Mouse (Mus musculus) forebrain, embryonic 11.5 days (tissue): ENCODE results near the gene Glcci1. TPM values are rescaled to one million over a fixed set of nuclear protein-coding genes. Genes with fewer than 3 reads are reported as not detected.

ENCODE experiments used
- ATAC-seq: fragments of 200-750 bp; cut with Nextera tagmentation; replicated peaks from 2 replicates; pipeline ENCODE4 v1.8.0; 2017; ENCODE audit warnings: moderate TSS enrichment; ENCODE audit not compliant: low FRiP score
- DNase-seq: peaks from one replicate; pipeline ENCODE4 v3.0.0-alpha.2; 2017; ENCODE audit warnings: low spot score
- H3K27ac ChIP-seq: fragments of 300-500 bp; sonication (generic); 2 replicates; pipeline ENCODE4 v1.5.1; 2014; ENCODE audit warnings: low read depth, low read length
- H3K27me3 ChIP-seq: fragments of 300-500 bp; sonication (generic); 2 replicates; pipeline ENCODE4 v1.6.1; 2014; ENCODE audit warnings: mild to moderate bottlenecking, low read length, mixed read lengths; ENCODE audit not compliant: control insufficient read depth, insufficient read depth
- H3K36me3 ChIP-seq: fragments of 300-500 bp; sonication (generic); 2 replicates; pipeline ENCODE4 v1.6.1; 2014; ENCODE audit warnings: mild to moderate bottlenecking, low read length, moderate library complexity, mixed read lengths; ENCODE audit not compliant: control insufficient read depth, insufficient read depth
- H3K4me1 ChIP-seq: fragments of 300-500 bp; sonication (generic); replicated peaks from 2 replicates; pipeline ENCODE4 v1.6.1; 2014; ENCODE audit warnings: low read length, mixed read lengths; ENCODE audit not compliant: control insufficient read depth, insufficient read depth
- H3K4me2 ChIP-seq: fragments of 300-500 bp; sonication (generic); 2 replicates; pipeline ENCODE4 v1.6.1; 2014; ENCODE audit warnings: low read depth, mild to moderate bottlenecking, low read length, moderate library complexity, mixed read lengths; ENCODE audit not compliant: severe bottlenecking
- H3K4me3 ChIP-seq: fragments of 300-500 bp; sonication (generic); 2 replicates; pipeline ENCODE4 v1.5.1; 2014; ENCODE audit warnings: low read depth, low read length
- H3K9ac ChIP-seq: fragments of 300-500 bp; sonication (generic); 2 replicates; pipeline ENCODE4 v1.6.1; 2014; ENCODE audit warnings: low read length
- H3K9me3 ChIP-seq: fragments of 300-500 bp; sonication (generic); 2 replicates; pipeline ENCODE4 v1.6.1; 2016; ENCODE audit warnings: low read length, mixed read lengths; ENCODE audit not compliant: control insufficient read depth
- WGBS: fragments of 180-500 bp; shearing (Covaris S2); extraction: QIAGEN DNeasy Blood & Tissue Kit; methylation state at CpG from one replicate; pipeline ENCODE4 v1.1.7; 2014; 5-methylcytosine and 5-hydroxymethylcytosine counted together
- polyA plus RNA-seq: library from polyadenylated mRNA; unstranded; fragments of >200 nt; fragmentation: Nextera tagmentation; extraction: Ambion mirVana; gene quantifications from 2 replicates; pipeline ENCODE4 v1.2.1, GENCODE M21; 2014

Glcci1 gene
- polyA plus RNA-seq, 1 experiment from 2014 or later = 16.8 TPM

DNA sequence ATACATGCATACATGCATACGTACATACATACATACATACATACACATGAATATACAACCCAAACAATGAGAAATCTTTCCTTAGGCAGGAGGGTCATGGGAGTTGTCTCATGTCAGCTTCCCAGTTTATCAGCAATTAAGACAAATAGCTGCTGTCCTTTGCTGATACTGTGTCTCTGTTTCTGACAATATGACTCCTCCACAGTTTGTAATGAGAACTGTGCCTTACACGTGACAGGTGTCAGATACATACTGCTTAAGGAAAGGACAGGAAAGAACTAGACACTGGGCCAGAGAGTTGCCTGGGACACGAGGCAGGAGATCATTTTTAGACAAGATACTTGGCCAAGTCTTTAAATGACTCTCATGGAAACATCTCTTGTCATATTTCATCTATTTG is 35.1 kb upstream of the Glcci1 start:
- H3K27me3 ChIP-seq = no peaks in the 10 kb centered on the region
- WGBS = 78% methylated on average over 3 of the region's 3 CpGs

DNA sequence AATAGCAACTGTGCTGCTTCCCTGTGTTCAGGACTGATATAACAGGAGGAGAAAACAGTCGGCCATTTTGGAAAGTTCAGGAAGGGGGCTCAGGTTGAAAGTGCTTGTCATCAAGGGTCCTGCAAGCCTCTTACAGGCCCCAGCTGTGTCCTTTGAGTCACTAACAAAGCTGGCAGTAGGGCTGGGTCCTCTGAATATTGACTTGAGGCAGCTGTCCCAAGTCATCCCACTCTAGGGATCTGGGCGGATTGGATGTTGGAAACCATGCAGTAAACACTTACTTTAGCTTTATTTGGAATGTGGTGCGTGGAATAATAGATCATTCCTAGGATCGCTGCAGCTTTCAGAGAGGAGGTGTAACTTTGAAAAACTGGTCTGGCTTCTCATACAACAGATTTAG is 34.6 kb upstream of the Glcci1 start:
- H3K9me3 ChIP-seq = no peaks in the 10 kb centered on the region
- no peaks in the 10 kb centered on the region for H3K36me3 ChIP-seq
- no peak overlapping the region for H3K4me2 ChIP-seq
- ATAC-seq (no peak), DNase-seq (no peak)
- H3K27ac ChIP-seq = no peak overlapping the region
- H3K4me3 ChIP-seq = no peak overlapping the region
- H3K4me1 ChIP-seq = no peaks in the 10 kb centered on the region
- no peak overlapping the region for H3K9ac ChIP-seq
- no peaks in the 10 kb centered on the region for H3K27me3 ChIP-seq
- 93% methylated on average over 4 of the region's 4 CpGs for WGBS

More for the DNA sequence above, 35.1 kb upstream of the Glcci1 start:
- H3K4me3 ChIP-seq = no peak overlapping the region
- no peaks in the 10 kb centered on the region for H3K9me3 ChIP-seq
- H3K4me2 ChIP-seq = no peak overlapping the region
- DNase-seq (no peak), ATAC-seq (no peak)
- no peaks in the 10 kb centered on the region for H3K4me1 ChIP-seq
- H3K27ac ChIP-seq = no peak overlapping the region
- no peaks in the 10 kb centered on the region for H3K36me3 ChIP-seq
- no peak overlapping the region for H3K9ac ChIP-seq

DNA sequence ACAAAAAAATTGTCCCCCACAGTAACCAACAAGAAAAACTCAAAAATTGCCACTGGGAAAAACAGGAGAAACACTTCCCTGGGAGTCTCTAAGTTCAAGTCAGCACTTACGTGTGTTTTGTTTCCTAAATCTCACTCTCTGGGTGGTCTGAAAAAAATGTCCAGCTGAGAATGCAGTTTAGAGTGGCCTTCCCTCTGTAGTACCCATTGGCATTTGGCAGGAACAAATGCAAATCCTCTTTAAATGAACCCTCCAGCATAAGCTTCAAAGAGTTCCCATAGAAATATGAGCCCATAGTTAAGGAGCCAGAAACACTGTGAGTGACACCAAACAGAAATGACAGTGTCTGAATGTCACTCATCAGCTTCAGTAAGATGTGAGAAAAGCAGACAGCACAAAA is 30.2 kb upstream of the Glcci1 start:
- Histone ChIP-seq H3K4me3 (no peak overlapping the region), H3K36me3 (no peaks in the 10 kb centered on the region), H3K9ac (no peak overlapping the region), H3K27ac (no peak overlapping the region), H3K27me3 (no peaks in the 10 kb centered on the region), H3K4me2 (no peak overlapping the region), H3K9me3 (no peaks in the 10 kb centered on the region), H3K4me1 (no peaks in the 10 kb centered on the region)
- DNase-seq (no peak), ATAC-seq (0 out of 2 replicates have a peak, but pooled peaks have one; percentile 42)
- 13% methylated on average over 1 of the region's 1 CpGs for WGBS

DNA sequence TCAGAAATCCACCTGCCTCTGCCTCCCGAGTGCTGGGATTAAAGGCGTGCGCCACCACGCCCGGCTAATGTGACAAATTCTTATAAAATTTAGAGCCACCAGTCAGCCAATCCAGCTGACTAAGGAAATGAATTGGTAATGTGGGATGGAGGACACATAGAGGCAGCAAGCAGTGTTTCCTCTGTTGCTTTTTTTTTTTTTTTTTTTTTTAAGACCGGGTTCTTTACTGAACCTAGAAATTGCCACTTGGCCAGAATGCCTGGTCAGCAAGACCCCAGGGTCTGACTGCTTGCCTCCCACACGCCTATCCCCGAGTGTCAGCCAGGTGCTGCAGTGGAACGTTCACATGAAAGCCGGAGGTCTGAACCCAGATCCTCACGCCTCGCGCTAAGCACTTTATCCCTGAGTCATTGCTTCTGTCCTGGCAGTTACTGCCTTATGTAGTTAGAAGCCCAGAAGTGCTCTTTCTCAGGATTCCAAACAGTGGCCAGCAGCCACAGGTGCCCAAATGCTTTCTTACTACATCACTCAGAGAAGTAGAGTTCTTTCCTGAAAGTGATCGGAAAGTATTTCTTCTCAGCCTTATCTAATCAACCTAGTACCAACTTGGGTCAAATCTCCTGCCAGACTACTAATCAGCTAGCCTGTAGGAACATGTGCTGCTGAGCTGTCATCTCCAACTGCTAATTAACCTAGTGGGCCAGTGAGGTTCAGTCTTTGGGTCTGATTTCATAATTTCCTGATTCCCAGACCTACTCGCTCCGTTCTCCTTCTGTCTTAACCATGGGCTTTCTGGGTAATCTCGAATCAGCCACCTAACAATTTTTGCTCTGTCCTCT is 24.7 kb upstream of the Glcci1 start:
- Histone ChIP-seq H3K27ac (no peak overlapping the region), H3K4me2 (no peak overlapping the region), H3K4me3 (no peak overlapping the region), H3K9ac (no peak overlapping the region), H3K36me3 (no peaks in the 10 kb centered on the region), H3K4me1 (0 out of 2 replicates have a peak, but pooled peaks cover 2% of the 10 kb centered on the region), H3K27me3 (no peaks in the 10 kb centered on the region), H3K9me3 (no peaks in the 10 kb centered on the region)
- WGBS = 93% methylated on average over 17 of the region's 17 CpGs
- no peak for ATAC-seq
- DNase-seq = no peak

DNA sequence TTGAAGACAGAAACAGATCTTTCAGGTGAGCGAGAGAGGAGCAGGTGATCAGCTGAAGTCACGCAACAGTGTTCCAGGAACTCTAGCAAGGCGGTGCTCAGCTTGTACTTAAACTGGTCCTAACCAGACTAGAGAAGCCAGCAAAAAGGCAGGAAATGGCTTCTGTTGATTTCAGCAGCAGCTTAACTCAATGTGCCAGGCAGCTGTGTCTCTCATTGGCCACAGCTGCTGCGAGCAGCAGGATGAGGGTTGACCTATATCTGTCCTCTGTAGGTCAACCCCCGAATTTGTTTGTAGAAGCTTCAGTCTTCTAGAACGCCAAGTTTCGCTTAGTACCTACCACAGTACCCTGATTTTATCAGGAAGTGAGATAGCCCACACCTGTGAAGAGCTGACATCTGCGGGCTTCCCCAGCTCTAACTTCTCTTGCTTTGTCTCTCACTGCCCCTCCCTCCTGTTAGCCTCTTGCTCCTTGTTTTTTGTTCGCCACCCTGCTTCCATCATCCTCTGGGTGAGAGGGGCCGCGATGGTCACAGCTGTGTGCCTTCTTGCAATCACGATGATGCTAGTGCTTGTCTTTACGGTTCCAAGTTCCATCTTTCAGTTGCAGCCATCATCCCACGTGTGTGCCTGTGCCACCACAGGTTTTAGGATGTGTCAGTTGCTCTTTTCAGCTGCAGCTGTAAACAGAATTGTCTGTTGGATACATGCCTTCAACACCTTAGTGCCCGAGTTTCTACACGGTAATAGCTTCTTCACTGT is 23.8 kb upstream of the Glcci1 start:
- no peak for DNase-seq
- Histone ChIP-seq H3K9ac (no peak overlapping the region), H3K4me3 (no peak overlapping the region), H3K4me2 (no peak overlapping the region), H3K27me3 (no peaks in the 10 kb centered on the region), H3K36me3 (no peaks in the 10 kb centered on the region), H3K4me1 (0 out of 2 replicates have a peak, but pooled peaks cover 2% of the 10 kb centered on the region), H3K9me3 (no peaks in the 10 kb centered on the region), H3K27ac (no peak overlapping the region)
- no peak for ATAC-seq
- 92% methylated on average over 16 of the region's 16 CpGs for WGBS

DNA sequence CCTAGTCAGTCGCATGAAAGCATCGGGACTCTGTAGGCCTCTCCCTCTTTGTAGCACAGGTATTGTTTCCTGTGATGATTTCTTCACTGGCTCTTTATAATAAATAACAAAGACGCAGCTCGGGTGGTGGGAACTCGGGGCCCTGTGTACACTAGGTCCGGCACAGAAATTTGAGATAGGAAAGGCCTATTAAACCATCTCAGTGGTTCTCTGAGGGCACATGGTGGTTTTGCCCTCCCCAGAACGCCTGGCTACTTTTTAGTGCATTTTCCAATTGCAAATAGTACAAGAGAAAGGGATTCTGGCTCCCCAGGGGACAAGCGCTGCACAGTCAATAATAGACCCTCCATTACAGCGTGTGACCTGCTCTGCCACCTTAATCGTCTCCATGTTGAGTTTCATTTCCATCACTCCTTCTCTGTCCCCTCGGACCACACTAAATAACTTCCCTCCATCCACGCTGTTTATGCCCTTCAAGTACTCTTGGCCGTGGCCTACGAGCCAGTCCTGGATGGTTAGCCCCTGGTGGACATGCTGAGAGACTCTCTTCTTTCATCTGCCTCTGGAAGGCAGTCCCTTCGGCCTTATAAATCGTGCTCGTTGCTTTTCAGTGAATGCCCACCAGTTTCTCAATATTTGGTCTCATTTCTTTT is 22.9 kb upstream of the Glcci1 start:
- Histone ChIP-seq H3K27ac (no peak overlapping the region), H3K4me1 (0 out of 2 replicates have a peak, but pooled peaks cover 2% of the 10 kb centered on the region), H3K36me3 (no peaks in the 10 kb centered on the region), H3K9ac (no peak overlapping the region), H3K4me3 (no peak overlapping the region), H3K4me2 (no peak overlapping the region), H3K27me3 (no peaks in the 10 kb centered on the region), H3K9me3 (no peaks in the 10 kb centered on the region)
- WGBS = 72% methylated on average over 17 of the region's 17 CpGs
- DNase-seq (no peak), ATAC-seq (no peak)

DNA sequence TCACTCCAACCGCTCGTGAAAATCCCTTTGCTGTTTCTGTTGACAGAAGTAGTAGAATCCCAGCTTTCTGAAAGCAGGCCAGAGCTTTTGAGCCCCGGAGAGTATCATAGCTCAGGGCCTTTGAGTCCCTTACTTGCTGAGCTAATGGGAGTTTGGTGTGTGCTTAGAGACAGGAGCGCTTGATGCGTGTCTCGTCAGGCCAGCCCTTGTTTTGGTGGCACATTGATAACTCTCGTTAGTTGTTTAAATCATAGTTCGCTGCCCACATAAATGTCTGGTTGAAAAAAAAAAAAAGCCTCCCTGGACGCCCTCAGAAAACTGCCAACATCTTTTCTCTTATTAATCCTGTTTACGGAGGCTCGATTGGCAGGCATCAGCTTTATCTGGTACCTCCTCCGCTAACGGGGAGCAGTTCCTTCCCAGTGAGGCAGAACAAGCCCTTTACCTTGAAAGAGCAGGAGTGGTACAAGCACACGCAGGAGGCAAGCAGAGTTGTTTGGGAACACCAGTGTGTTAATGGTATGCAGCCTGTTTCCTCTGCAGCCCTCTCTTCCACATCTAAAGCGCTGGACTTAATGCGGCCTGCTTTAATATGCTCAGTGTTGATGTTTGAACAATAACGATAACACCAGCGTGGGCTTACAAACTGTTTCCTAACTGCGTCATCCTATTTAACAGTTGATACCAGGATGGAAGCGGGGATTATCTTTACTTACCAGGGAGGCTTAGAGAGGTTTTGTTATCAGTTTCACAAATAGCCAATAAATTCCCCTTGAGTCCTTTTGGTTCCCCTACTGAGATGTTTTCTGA is 22.2 kb upstream of the Glcci1 start:
- Histone ChIP-seq H3K9ac (no peak overlapping the region; the same call in 1 of the 2 replicates), H3K27ac (no peak overlapping the region), H3K4me2 (no peak overlapping the region)

DNA sequence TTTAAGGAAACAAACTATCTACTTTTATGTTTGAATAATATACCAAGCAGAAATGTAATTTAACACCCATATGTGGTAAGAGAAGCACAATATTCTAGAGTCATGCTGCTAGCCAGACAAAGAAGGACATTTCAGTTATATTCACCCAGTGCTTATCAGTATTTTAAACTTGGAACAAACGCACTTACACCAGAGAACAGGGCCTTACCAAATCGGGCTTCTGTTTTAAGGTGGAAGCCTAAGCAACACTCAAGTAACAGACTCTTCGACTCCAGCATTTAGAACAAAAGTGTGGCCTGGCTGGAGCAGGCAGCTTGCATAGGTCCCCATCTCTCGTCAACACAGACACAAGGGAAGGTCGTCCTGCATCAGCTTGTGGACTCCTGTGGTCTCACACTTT is 21.2 kb upstream of the Glcci1 start:
- Histone ChIP-seq H3K4me1 (0 out of 2 replicates have a peak, but pooled peaks cover 2% of the 10 kb centered on the region), H3K27ac (no peak overlapping the region), H3K4me2 (no peak overlapping the region), H3K9me3 (no peaks in the 10 kb centered on the region), H3K27me3 (no peaks in the 10 kb centered on the region), H3K4me3 (no peak overlapping the region), H3K36me3 (no peaks in the 10 kb centered on the region), H3K9ac (no peak overlapping the region)
- ATAC-seq (no peak), DNase-seq (no peak)
- 62% methylated on average over 5 of the region's 5 CpGs for WGBS

More for the DNA sequence above, 22.2 kb upstream of the Glcci1 start:
- Histone ChIP-seq H3K4me3 (no peak overlapping the region), H3K9me3 (no peaks in the 10 kb centered on the region), H3K36me3 (no peaks in the 10 kb centered on the region), H3K4me1 (0 out of 2 replicates have a peak, but pooled peaks cover 2% of the 10 kb centered on the region), H3K27me3 (no peaks in the 10 kb centered on the region)
- WGBS = 41% methylated on average over 20 of the region's 20 CpGs
- no peak for ATAC-seq
- no peak for DNase-seq
